Mouse (Mus musculus) left cerebral cortex, adult 9 months (tissue): ENCODE results near the gene Olfr749.
"Not testable (repeated sequence)": the region's sequence is repeated elsewhere in the genome, so short reads cannot be mapped to it uniquely, and the experiment has no call there.

ENCODE experiments used
- DNase-seq, 2 experiments: peaks; one replicate each; pipeline ENCODE4 v3.0.0; 2022; ENCODE audit warnings: low spot score in 2 of 2

Olfr749 gene

GRCm38 (mm10) chr14:50744994-50745393 is at the start of gene Olfr749:
Gene Olfr749 (minus strand): TSS chr14:50745094.
- no peak for DNase-seq

DNA sequence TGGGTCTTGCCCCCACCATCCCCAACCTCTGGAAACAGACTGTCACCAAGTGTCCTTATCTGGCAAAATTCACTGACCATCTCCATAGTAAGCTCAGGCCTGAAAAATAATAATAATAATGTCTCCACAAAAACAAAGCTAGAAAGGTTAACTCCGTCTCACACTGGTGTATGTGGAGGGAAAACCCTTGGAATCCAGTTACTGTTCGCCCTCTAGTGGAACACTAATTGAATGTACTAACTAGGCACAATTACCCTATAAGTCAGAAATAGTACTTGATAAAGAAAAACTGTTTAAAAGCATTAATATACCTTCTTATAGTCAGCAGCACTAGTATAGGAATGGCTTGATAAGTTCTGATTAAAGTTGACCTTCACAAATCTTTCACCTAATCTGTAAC is 43.3 kb upstream of the Olfr749 start:
- no peak for DNase-seq

DNA sequence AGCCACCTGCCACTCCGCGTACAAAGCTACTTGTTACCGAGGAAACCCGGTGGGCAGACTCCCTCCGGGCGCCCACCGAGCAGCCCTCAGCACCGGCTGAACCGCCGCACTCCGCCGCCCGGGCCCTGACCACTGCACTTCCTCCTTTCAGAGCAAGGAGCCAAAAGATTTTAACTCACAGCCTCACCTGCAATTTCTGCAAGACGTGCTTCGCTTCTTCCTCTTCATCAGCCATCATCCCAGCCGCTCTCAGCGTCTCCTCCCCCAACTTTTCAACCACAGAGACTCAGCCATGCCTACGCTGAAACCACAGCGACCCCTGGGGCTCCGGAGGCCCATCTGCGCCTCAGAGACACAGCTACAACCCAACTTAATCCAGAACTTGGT is 40.4 kb upstream of the Olfr749 start, which contains the start of gene Ttc5:
Ttc5 (minus strand) TSS at position 269 of the 387 bp plus-strand sequence.
- peak; percentile 53 to 92 for DNase-seq

DNA sequence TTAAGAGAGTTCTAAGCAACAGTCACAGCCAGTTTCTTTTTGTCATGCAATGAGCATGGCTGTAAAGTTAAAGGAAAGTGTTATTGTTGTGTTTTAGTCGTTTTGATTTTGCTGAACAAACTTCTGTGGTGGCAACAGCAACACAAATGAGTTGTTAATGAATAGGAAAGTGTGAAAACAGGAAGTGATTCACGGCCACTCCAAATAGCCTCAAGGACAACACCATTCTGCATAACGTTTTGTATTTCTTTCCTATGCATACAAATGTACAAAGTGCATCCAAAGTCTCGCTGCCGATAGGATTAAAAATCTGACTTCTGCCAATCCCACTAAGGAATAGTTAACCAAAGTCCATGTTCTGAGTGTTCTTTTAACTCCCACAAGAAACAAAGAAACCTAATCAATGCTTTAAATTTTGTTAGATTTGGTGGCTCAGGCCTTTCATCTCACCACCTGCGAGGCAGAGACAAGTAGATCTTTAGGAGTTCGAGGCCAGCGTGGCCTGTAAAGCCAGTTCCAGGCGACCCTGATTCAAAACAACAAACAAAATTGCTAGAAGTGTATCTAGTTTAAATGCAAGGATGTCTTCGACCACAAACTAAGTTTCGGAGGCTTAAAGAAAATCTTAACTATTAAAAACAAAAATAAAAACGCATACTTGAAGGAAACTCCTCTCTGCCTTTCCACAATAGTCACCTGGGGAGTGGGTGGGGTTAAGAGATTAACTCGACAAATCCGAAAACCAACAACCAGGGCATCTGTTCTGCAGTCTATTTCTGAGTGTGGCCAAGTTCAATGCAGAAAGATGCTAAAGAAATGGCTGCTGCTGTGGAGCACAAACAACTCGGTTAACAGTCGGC is 39.7 kb upstream of the Olfr749 start:
- DNase-seq: no peak

- no peak for DNase-seq
Measured at GRCm38 (mm10) chr14:50782166-50782565, 37.3 kb upstream of the Olfr749 start.

DNA sequence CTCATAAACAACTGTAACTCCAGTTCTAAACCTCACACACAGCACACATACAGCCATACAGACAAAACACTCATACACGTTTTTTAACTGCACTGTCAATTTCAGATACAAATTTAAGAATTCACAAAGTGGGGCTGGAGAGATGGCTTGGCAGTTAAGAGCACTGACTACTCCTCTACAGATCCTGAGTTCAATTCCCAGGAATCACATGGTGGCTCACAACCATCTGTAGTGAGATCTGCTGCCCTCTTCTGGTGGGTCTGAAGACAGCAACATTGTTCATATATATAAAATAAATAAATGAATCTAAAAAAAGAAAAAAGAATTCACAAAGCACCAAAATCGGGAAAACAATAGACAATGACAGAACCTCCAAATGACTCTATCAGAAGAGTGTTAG is 26.4 kb upstream of the Olfr749 start:
- no peak for DNase-seq

GRCm38 (mm10) chr14:50765736-50766135 is 20.8 kb upstream of the Olfr749 start:
- DNase-seq: no peak

GRCm38 (mm10) chr14:50758416-50759085 is 13.7 kb upstream of the Olfr749 start:
- peak; percentile 28 to 51 for DNase-seq

DNA sequence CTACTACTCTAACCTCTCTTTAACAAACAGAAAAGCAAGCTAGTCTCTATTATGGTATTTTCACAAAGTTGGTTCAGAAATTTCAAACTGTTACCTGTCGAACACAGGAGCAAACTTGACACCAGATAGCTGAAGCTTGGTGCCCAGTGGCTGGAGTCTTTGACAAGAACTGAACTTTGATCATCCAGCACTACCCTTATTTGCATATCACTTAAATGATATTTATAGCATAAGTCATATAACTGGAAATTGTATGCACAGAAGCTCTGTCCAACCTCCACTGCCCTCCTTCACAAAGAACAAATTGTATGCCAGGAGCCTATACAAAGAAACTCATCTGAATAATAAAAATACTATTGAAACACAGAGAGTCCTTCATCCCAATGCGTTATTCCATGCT is 3.3 kb downstream of the Olfr749 start:
- no peak for DNase-seq

- no peak for DNase-seq
Measured at GRCm38 (mm10) chr14:50740334-50740733, 4.6 kb downstream of the Olfr749 start.

GRCm38 (mm10) chr14:50722371-50722770 is 22.5 kb downstream of the Olfr749 start:
- not testable (repeated sequence) for DNase-seq

- not testable (repeated sequence) for DNase-seq
Measured at GRCm38 (mm10) chr14:50719875-50720274, 25.0 kb downstream of the Olfr749 start.

GRCm38 (mm10) chr14:50707073-50707472 is 37.8 kb downstream of the Olfr749 start, which contains the start of gene Olfr748:
Gene Olfr748 (plus strand): TSS chr14:50707373.
- DNase-seq: no peak

DNA sequence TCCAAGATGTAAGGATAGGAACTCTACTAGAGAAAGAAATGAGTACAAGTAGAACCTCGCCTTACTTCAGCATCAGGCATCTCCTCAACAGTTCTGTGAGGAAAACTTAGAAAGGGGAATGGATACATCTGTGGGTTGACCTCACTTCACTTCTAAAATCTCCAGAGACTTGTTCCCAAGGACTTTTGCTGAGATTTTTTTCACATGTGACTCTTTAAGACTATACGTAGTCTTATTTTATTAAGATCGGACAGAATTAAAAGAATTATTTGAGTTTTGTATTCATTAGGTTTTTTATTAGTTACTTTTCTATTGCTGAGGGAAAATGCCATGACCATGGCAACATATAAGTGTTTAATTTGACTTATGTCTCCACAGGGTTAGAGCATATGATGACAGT is 51.8 kb downstream of the Olfr749 start, which contains the start of gene Olfr747:
Olfr747 (minus strand) TSS at position 101 of the 400 bp plus-strand sequence.
- no peak for DNase-seq
